Mouse (Mus musculus) layer of hippocampus, postnatal 10 days (tissue): ENCODE data around the gene Dnajc9. TPM values are rescaled to one million over a fixed set of nuclear protein-coding genes. Genes with fewer than 3 reads are reported as not detected.

ENCODE experiments used
- DNase-seq, 2 experiments: peaks; one replicate each; pipeline ENCODE4 v3.0.0; 2021; ENCODE audit warnings: low spot score in 2 of 2
- total RNA-seq, 2 experiments: library from RNA; stranded (reverse); gene quantifications; 2 replicates each; pipeline ENCODE4 v1.2.3; 2021

Gene Dnajc9
- total RNA-seq, 2 experiments from 2014 or later: 23.2 to 23.5 TPM

DNA sequence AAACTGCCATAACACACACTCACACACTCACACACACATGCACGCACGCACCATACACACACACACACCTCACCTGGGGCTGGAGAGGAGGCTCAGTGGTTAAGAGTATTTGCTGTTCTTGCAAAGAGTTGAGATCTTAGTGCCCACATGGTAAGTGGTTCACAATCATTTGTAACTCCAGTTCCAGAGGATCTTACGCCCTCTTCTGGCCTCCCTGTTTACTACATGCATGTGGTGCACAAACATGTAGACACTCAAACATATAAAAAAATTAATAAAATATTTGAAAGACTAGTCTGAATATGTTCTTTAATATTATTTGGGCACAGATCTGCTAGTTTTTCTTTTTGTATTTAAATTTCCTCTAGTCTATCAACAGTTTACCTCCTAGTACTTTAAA lies 20.4 kb downstream of the Dnajc9 start:
- no peak for DNase-seq

DNA sequence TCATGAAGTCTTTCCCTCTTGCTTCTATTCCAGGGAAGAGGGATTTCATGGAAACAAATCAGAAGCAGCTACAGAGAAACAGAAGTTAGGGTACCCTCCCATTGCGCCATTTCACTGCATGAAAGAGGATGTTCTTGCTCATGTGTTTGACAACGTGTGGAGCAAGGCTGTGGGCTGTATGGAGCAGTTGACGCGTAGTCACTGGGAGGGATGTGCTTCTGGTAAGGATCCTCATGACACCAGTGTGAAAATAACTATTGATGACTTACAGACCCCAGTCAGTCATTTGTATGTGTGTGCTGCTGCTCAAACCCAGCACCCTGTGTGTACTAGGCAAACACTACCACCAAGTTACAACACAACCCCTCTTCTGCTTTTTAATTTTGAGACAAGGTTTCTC lies 25.5 kb downstream of the Dnajc9 start:
- no peak for DNase-seq

DNA sequence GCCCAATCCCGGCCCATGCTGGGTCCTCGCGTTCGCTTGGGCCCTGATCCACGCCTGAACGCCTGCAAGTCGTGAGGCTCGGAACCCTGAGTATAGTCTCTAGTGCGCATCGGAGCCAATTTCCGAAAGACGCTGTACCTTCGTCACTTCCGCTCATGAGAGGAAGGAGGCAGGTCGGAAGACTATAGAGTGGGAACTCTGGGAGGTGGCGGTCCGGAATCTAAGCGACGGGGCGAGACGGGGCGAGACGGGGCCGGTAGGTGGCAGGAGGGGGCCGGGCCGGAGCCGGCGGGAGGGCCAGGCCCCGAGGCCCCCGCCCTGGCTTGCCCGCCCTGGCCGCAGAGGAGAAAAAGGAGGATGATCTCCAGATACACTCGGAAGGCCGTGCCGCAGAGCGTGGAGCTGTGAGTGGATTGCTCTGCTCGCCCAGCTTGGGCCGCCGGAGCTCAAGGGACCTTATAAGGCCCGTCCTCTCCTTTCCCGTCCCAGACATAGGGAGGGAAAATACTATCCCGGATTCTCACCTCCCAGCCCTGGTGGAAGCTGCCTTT lies 40.6 kb downstream of the Dnajc9 start, which contains the start of the genes Ecd and Fam149b:
Gene Ecd, minus strand, starts transcription at position 131 of the 551 bp plus-strand sequence.
Gene Fam149b, plus strand, starts transcription at position 172 of the 551 bp plus-strand sequence.
- peak; percentile 94 to 96 for DNase-seq

- DNase-seq: no peak
Observed at GRCm38 (mm10) chr14:20347441-20347990, 41.2 kb downstream of the Dnajc9 start.

DNA sequence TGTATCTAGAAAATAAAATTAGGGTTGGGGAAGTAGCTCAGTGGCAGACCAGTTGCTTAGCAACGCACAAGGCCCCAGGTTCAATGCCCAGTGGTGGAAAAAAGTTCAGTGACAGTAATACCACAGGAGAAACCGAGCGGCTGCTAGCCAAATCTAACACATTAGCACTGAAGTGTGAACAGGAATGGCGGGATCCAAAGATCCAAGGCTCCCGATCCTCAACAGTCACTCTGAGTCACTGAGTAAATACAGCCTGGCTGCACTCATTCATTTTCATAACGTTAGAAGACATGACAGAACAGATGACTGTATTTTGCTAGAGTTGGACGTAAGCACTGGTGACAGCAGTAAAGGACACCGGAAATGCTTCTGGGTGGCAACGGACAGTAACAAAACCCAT lies 42.8 kb downstream of the Dnajc9 start:
- DNase-seq: no peak

DNA sequence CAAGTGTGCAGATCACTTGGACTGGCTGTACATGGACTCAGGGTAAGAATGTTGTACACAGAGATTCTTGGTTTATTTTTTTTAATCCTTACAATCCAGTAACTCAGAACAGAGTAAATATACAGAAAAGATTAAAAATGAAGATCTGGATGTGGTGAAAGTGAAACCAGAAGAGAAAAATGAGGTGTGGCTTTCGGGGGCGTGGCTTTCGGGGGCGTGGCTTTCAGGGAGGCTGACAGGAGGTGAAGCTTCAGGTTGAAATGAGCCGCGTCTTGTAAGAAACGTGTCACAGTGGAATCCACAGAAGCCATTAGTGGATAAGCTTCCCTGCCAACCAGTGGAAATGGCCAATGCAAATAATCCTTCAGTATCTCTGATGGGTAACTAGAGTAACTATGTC lies 47.8 kb downstream of the Dnajc9 start:
- DNase-seq: no peak

- DNase-seq: peak; percentile 14 to 32
Observed at GRCm38 (mm10) chr14:20340149-20340548, 48.6 kb downstream of the Dnajc9 start.

GRCm38 (mm10) chr14:20339415-20339814 lies 49.3 kb downstream of the Dnajc9 start:
- DNase-seq: no peak

Other genes with a start within 250 kb of the Dnajc9 start
- under 1 TPM; 0.21 to 0.33 TPM for gene Kcnk5, start 207.1 kb downstream of the Dnajc9 start, total RNA-seq
- not detected for gene Kcnk16, start 119.7 kb downstream of the Dnajc9 start, total RNA-seq
- 10 to 100 TPM; 19.5 to 20.6 TPM for gene Nudt13, start 94.2 kb downstream of the Dnajc9 start, total RNA-seq
- gene Ecd, start 40.8 kb downstream of the Dnajc9 start, total RNA-seq: 10 to 100 TPM; 30.0 to 32.0 TPM
- 10 to 100 TPM; 43.0 to 50.2 TPM for gene Fam149b, start 40.7 kb downstream of the Dnajc9 start, total RNA-seq
- 10 to 100 TPM; 31.5 to 37.8 TPM for gene Mrps16, start 4.7 kb upstream of the Dnajc9 start, total RNA-seq
- 1 to 10 TPM; 1.5 to 3.4 TPM for gene Cfap70, start 63.3 kb upstream of the Dnajc9 start, total RNA-seq
- 10 to 100 TPM; 50.2 to 53.5 TPM for gene Anxa7, start 91.2 kb upstream of the Dnajc9 start, total RNA-seq
- 1 to 10 TPM; 1.7 to 1.8 TPM for gene Mss51, start 108.0 kb upstream of the Dnajc9 start, total RNA-seq
- 100 to 1,000 TPM; 397 to 418 TPM for gene Ppp3cb, start 157.7 kb upstream of the Dnajc9 start, total RNA-seq